Mouse (Mus musculus) heart, adult 11 months (tissue): ENCODE measurements around the gene Dlgap1.

ENCODE experiments used
- DNase-seq: peaks from one replicate; pipeline ENCODE4 v3.0.0; 2022

Gene Dlgap1

GRCm38 (mm10) chr17:70738168-70738854, 769.4 kb downstream of the Dlgap1 start:
- DNase-seq: peak; percentile 99

- DNase-seq: peak; percentile 92
Observed at GRCm38 (mm10) chr17:70739346-70739745, 770.5 kb downstream of the Dlgap1 start.

GRCm38 (mm10) chr17:70741696-70742095, 772.8 kb downstream of the Dlgap1 start:
- no peak for DNase-seq

- no peak for DNase-seq
Observed at GRCm38 (mm10) chr17:70744570-70745153, 775.8 kb downstream of the Dlgap1 start.

- peak; percentile 96 for DNase-seq
Observed at GRCm38 (mm10) chr17:70745385-70745784, 776.5 kb downstream of the Dlgap1 start.

- no peak for DNase-seq
Observed at GRCm38 (mm10) chr17:70746379-70747079, 777.7 kb downstream of the Dlgap1 start.

GRCm38 (mm10) chr17:70747731-70748475, 779.0 kb downstream of the Dlgap1 start:
- peak; percentile 95 for DNase-seq

- DNase-seq: no peak
Observed at GRCm38 (mm10) chr17:70748476-70748830, 779.6 kb downstream of the Dlgap1 start.

- no peak for DNase-seq
Observed at GRCm38 (mm10) chr17:70748964-70749650, 780.2 kb downstream of the Dlgap1 start.

GRCm38 (mm10) chr17:70750236-70751160, 781.6 kb downstream of the Dlgap1 start:
- DNase-seq: no peak

- peak; percentile 97 for DNase-seq
Observed at GRCm38 (mm10) chr17:70751161-70751651, 782.3 kb downstream of the Dlgap1 start.

GRCm38 (mm10) chr17:70751676-70752075, 782.8 kb downstream of the Dlgap1 start:
- no peak for DNase-seq

GRCm38 (mm10) chr17:70753444-70754032, 784.7 kb downstream of the Dlgap1 start:
- DNase-seq: peak; percentile 92

- DNase-seq: no peak
Observed at GRCm38 (mm10) chr17:70754041-70754440, 785.2 kb downstream of the Dlgap1 start.

- DNase-seq: peak; percentile 86
Observed at GRCm38 (mm10) chr17:70754638-70755037, 785.8 kb downstream of the Dlgap1 start.

GRCm38 (mm10) chr17:70755039-70755668, 786.3 kb downstream of the Dlgap1 start:
- peak; percentile 97 for DNase-seq

- DNase-seq: peak; percentile 95
Observed at GRCm38 (mm10) chr17:70755669-70756263, 786.9 kb downstream of the Dlgap1 start.

GRCm38 (mm10) chr17:70762001-70762400, 793.1 kb downstream of the Dlgap1 start:
- DNase-seq: no peak

- no peak for DNase-seq
Observed at GRCm38 (mm10) chr17:70762634-70763033, 793.8 kb downstream of the Dlgap1 start.

- DNase-seq: no peak
Observed at GRCm38 (mm10) chr17:70765337-70765736, 796.5 kb downstream of the Dlgap1 start.
